Mouse (Mus musculus) right cerebral cortex, postnatal 14 days (tissue): ENCODE measurements at regions not wholly inside any gene's neighbourhood (a gene's known extent, or its start where the extent isn't known, plus 50 kb on each side); places are given as distances from the start of the nearest gene placed in this dataset.
"Not testable (repeated sequence)": the region's sequence is repeated elsewhere in the genome, so short reads cannot be mapped to it uniquely, and the experiment has no call there.

ENCODE experiments used
- DNase-seq: peaks from one replicate; pipeline ENCODE4 v3.0.0; 2022

DNA sequence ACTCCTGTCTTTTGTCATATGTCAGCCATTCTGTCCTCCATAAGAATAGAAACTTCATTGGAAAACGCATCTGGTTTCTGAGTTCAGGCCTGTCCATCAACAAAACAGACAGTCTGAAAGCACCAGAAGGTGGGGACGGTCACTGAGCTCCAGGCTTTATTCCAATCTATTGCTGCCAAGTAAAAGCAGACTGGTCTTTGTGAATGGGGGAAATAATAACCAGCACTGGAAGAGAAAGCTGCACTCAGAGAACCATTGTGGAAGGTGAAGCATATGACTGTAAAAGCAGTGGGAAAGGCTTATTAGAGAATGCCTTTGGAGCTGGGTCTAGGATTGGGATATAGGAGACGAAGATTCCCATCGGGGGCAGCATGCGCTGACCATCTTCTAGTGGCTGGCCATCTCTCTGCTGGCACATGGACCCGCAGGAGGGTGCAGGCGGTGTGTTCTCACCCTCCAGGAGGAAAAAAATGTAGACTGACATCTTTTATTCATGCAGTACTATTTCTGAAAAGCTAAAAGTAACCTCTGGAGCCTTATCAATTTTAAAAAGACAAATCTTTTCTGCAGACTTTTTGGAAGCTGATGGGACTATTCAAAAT is 1638.0 kb downstream of the Car8 start:
- no peak for DNase-seq

DNA sequence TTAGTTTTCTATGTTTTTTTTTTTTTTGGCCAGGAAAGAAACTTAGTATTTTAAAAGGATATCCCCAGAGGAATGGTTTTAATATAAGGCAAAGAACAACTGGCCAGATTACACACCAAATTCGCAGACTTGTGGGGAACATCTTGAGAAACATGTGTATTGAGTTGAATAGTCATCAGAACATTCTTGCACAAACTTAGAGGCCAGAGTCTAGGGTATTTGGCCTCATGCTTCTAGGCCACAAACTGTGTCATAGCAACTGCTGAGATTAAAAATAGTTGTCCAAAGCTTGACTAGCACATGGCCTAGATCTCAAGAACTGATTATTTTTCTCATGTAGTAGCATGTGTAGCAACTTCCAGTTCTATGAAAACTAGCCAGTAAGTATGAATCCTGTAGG is 1642.5 kb downstream of the Car8 start:
- no peak for DNase-seq

DNA sequence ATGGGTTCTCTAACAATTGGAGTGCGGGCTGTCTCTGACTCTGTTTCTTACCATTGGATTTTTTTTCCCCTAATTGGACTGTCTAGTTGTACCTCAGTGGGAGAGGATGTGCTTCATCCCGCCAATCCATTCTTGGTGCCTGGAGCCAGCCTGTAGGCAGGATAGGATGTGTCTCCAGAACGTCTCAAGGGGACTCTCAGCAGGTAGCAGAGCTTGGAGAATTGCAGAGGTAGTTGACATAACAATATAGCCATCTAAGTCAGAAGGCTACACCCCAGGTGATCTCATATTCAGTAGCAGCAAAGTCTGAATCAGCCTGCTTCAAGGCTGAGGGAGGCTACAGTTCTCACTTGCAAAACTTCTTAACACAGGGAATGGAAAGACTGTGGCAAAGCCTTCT is 1646.0 kb downstream of the Car8 start:
- DNase-seq, result not testable (repeated sequence)

DNA sequence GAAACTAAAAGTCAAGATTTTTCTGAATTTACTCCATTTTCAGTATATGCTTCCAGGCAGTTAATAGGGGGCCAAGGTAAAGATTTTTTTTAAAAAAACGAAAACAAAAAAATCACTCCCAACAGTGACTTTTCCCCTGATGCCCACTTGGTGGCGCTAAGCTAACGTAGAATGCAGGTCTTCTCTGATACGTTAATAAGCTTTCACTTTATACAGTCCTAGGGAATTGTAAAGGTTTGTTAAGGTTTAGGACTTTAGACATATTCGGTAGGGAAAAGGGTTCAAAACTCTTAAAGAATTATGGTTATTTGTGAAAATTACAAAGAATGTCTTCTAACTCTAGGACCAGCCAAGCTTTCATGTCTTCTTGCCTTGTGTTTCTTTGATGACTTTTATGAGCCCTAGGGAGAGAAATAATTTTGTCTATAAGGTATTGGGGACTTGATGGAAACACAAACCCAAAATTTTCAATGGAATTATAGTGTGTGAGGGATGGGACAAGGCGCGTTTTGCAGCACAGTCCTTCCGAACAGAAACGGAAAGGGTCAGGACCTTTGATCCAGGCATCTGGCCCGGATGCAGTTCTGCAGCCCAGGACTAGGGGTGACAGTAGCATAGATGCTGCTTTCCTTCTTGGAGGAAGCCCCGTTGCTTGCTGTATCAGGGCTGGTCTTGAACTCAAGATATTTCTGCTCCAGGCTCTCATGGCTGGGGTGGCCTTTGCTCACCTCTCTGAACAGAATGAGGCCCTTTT is 1677.1 kb downstream of the Car8 start:
- DNase-seq, result peak; percentile 51

DNA sequence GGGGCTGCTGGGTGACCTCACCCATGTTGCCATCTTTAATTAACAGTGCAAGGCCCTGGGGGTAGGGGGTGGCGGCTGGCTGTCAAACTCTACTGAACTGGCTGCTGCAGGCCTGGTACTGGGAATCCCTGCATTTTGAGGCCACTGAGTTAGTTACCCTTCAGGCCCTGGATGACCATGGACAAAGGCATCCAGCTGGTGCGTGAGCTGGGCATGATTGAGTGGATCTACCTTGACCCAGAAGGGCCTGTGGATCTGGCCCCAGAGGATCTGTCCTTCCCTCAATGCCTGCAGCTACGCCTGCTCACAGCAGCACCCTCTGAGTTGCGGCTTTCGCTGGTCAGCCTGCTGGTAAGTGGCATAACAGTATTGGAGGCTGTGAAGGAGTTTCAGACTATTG is 1699.2 kb downstream of the Car8 start:
- DNase-seq, result no peak

DNA sequence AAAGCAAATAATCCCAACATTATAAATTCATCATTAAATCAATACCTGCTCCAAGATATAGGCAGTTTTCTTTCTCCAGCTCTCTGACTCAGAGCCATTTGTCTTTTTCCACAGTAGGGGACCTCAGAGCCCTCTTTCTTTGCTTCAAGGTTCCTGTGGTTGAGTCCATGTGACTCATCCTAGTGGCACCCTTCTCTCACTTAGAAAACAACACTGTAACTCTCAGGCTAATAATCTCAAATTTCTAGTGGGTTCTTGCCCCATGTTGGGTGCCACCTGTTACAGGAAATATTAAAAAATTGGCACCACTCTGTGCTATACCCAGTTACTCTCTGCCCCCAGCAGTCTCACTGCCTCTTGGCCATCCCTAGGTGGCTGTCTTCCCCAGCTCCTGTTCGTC is 1706.4 kb downstream of the Car8 start:
- DNase-seq, result no peak

DNA sequence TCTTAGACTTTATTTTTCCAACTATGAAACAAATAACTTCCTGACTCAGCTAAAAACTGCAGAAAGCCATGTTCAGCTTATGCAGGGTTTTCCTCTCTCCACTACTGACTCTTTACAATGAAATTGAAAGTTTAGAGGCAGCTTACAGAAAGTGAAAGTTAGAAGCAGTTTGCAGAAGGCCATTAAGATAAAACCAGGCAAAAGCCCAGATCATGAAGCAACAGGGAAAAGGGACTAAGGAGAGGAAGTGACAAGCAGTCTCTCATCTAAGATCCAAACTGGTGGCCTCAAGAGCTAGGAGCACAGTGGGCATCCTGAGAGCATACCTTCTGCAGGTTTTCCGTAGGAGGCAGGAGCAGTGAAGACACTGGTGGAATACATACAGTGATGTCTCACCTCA is 1721.2 kb downstream of the Car8 start:
- DNase-seq, result no peak

DNA sequence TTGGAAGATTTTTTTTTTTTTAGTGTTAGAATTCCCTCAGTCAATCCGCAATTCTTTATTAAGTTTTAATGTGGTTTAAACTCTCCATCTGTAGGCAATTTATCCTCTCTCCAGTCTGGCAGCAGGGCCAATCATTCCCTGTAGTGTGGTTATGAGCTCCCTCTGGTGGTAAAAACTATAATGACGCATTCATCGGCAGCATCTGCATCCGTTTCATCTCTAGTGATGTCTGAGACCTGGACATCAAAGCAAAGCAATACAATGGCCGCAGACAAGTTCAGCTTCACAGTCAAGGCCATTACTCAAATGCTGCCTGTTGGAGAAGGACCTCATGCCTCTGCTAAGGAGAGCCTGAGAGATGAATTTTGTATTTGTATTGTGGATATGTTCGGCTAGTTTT is 1721.7 kb upstream of the Impad1 start:
- peak; percentile 49 for DNase-seq

DNA sequence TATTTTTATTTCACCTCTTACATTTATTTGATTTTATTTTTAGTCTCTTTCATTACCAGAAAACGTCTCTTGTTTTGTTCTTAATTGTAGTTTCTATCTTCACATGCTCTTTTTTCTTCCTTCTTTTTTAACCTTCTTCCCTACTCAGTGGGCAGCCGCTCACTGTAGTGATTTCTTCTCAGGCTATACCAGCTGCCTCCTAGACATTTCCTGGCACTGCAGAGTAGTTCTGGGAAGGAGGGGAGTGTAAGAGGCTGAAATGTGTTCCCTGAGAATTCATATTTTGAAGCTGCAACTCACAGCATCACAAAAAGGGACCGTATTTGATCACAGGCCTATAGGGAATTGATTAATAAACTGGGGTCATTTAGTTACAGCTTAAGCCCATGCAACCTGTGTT is 1720.5 kb upstream of the Impad1 start:
- DNase-seq, result no peak

DNA sequence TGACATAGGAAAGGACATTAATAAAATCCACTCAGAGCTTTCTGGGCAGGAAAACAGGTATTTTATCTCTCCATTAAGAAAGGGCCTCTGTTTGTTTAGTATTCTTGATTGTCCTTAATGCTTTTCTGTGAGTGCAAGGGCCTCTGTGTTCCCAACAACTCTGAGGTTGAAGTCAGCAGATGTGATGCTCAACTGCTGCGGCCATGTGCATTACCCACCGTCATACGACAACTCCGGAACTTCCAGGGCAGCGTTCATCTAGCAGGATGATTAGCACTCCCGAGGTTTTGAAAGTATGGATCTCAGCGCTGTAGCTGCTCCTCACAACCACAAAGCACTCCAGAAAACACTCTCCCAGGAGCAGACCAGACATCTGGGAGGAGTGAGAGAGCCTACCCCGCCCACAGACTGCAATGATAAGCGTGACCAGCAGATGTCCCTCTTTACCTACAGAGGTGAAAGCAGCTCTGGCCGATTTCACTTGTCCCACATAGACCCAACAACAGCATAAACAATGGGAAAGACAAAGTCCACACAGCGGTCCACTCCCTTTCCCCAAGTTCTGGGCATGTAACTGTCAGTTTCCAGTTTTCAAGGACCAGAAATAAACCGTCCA is 1719.7 kb upstream of the Impad1 start:
- peak; percentile 85 for DNase-seq

DNA sequence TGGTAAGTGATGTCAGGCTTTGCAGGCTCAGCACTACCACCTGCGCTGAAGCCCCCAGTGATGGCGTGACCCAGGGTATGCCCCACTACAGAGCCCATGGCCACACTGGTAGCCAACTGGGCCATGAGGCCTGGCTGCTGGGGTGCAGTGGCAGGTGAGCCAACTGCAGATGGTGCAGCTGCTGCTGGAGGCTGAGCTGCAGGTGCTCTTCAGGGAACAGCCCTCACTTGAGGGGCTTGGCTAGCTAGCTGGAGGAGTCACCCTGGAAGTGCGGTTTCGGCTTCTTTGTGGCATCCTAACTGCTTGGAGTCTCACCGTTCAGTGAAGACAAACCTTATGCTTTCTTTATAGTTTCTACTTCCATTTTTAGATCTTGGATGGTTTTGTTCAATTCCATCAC is 1714.9 kb upstream of the Impad1 start:
- no peak for DNase-seq
